Mouse (Mus musculus) intestine, embryonic 14.5 days (tissue): ENCODE results near the gene Meis1. TPM values are rescaled to one million over a fixed set of nuclear protein-coding genes. Genes with fewer than 3 reads are reported as not detected.

Experiments used
- ATAC-seq: fragments of 200-750 bp; cut with Nextera tagmentation; replicated peaks from 2 replicates; pipeline ENCODE4 v1.8.0; 2017; ENCODE audit warnings: low read depth, moderate number of reproducible peaks, moderate TSS enrichment, moderate library complexity; ENCODE audit not compliant: low FRiP score, low TSS enrichment
- DNase-seq: peaks from one replicate; pipeline ENCODE4 v3.0.0-alpha.2; 2018; ENCODE audit warnings: low spot score
- H3K27ac ChIP-seq: fragments of 300-500 bp; sonication (generic); 2 replicates; pipeline ENCODE4 v1.5.1; 2014; ENCODE audit warnings: low read depth, mild to moderate bottlenecking, control low read depth
- H3K27me3 ChIP-seq: fragments of 300-500 bp; sonication (generic); replicated peaks from 2 replicates; pipeline ENCODE4 v1.6.1; 2014; ENCODE audit warnings: low read length, control low read depth; ENCODE audit not compliant: control insufficient read depth, insufficient read depth
- H3K36me3 ChIP-seq: fragments of 300-500 bp; sonication (generic); 2 replicates; pipeline ENCODE4 v1.6.1; 2014; ENCODE audit warnings: low read length, control low read depth; ENCODE audit not compliant: control insufficient read depth, insufficient read depth
- H3K4me1 ChIP-seq: fragments of 300-500 bp; sonication (generic); replicated peaks from 2 replicates; pipeline ENCODE4 v1.6.1; 2014; ENCODE audit warnings: low read length, control low read depth, mixed read lengths; ENCODE audit not compliant: control insufficient read depth, insufficient read depth
- H3K4me2 ChIP-seq: fragments of 300-500 bp; sonication (generic); 2 replicates; pipeline ENCODE4 v1.6.1; 2014; ENCODE audit warnings: low read length
- H3K4me3 ChIP-seq: fragments of 300-500 bp; sonication (generic); 2 replicates; pipeline ENCODE4 v1.5.1; 2014; ENCODE audit warnings: low read depth, low read length, control low read depth, mixed read lengths
- H3K9ac ChIP-seq: fragments of 300-500 bp; sonication (generic); 2 replicates; pipeline ENCODE4 v1.6.1; 2014; ENCODE audit warnings: mild to moderate bottlenecking, low read length
- H3K9me3 ChIP-seq: fragments of 300-500 bp; sonication (generic); 2 replicates; pipeline ENCODE4 v1.6.1; 2016; ENCODE audit warnings: low read length, control low read depth; ENCODE audit not compliant: control insufficient read depth
- WGBS: fragments of 180-500 bp; shearing (Covaris S2); extraction: QIAGEN DNeasy Blood & Tissue Kit; methylation state at CpG from one replicate; pipeline ENCODE4 v1.1.7; 2014; 5-methylcytosine and 5-hydroxymethylcytosine counted together
- polyA plus RNA-seq: library from polyadenylated mRNA; unstranded; fragments of >200 nt; fragmentation: Nextera tagmentation; extraction: Ambion mirVana; gene quantifications from 2 replicates; pipeline ENCODE4 v1.2.1, GENCODE M21; 2014

The Meis1 gene
- polyA plus RNA-seq, 1 experiment from 2014 or later = 133 TPM

GRCm38 (mm10) chr11:19012001-19012400 is 6.8 kb downstream of the Meis1 start:
- ATAC-seq = no peak
- no peaks in the 10 kb centered on the region for H3K9me3 ChIP-seq
- 25% methylated on average over 2 of the region's 2 CpGs for WGBS
- H3K4me2 ChIP-seq = peak overlapping the region; percentile 88
- peaks cover 81% of the 10 kb centered on the region for H3K36me3 ChIP-seq
- H3K4me3 ChIP-seq = peak overlapping the region; percentile 95
- H3K27ac ChIP-seq = peak overlapping the region; percentile 100
- no peaks in the 10 kb centered on the region for H3K27me3 ChIP-seq
- peak; percentile 66 for DNase-seq
- H3K4me1 ChIP-seq = peaks cover 25% of the 10 kb centered on the region
- H3K9ac ChIP-seq = peak overlapping the region; percentile 100

- H3K4me1 ChIP-seq = peaks cover 32% of the 10 kb centered on the region
- H3K9ac ChIP-seq = peak overlapping the region; percentile 100
- ATAC-seq (no peak), DNase-seq (peak; percentile 53)
- H3K27me3 ChIP-seq = no peaks in the 10 kb centered on the region
- H3K36me3 ChIP-seq = peaks cover 83% of the 10 kb centered on the region
- peak overlapping the region; percentile 95 for H3K4me3 ChIP-seq
- WGBS = 28% methylated on average over 9 of the region's 9 CpGs
- H3K4me2 ChIP-seq = peak overlapping the region; percentile 88
- peak overlapping the region; percentile 100 for H3K27ac ChIP-seq
- H3K9me3 ChIP-seq = no peaks in the 10 kb centered on the region
Observed at GRCm38 (mm10) chr11:19011108-19011805, 7.5 kb downstream of the Meis1 start.

DNA sequence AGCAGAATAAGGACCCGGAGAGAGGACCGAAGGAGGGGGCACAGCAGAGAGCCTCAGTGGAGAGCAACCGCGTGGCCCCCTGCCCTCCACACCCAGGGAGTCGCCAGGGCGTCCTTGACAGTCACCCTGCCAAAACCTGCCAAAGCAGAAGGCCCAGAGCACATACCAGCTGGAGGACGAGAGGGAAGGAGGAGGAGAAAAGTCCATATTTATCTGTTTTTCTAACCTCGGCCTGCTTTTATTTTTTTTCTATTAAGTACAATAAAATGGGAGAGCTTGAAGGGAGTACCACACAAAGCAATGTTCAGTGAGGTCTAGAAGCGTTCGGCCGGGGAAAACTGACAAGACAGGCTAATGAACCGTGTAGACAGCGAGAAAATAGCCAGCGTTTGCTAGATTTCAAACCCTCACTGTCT is 8.4 kb downstream of the Meis1 start:
- peak overlapping the region; percentile 88 for H3K4me2 ChIP-seq
- no peaks in the 10 kb centered on the region for H3K27me3 ChIP-seq
- H3K9ac ChIP-seq = peak overlapping the region; percentile 100
- H3K36me3 ChIP-seq = peaks cover 75% of the 10 kb centered on the region
- H3K27ac ChIP-seq = peak overlapping the region; percentile 100
- ATAC-seq (no peak), DNase-seq (no peak)
- peaks cover 40% of the 10 kb centered on the region for H3K4me1 ChIP-seq
- WGBS = 19% methylated on average over 14 of the region's 14 CpGs
- H3K9me3 ChIP-seq = no peaks in the 10 kb centered on the region
- H3K4me3 ChIP-seq = peak overlapping the region; percentile 95

GRCm38 (mm10) chr11:19009536-19010395 is 9.0 kb downstream of the Meis1 start:
- H3K4me3 ChIP-seq = peak overlapping the region; percentile 95

DNA sequence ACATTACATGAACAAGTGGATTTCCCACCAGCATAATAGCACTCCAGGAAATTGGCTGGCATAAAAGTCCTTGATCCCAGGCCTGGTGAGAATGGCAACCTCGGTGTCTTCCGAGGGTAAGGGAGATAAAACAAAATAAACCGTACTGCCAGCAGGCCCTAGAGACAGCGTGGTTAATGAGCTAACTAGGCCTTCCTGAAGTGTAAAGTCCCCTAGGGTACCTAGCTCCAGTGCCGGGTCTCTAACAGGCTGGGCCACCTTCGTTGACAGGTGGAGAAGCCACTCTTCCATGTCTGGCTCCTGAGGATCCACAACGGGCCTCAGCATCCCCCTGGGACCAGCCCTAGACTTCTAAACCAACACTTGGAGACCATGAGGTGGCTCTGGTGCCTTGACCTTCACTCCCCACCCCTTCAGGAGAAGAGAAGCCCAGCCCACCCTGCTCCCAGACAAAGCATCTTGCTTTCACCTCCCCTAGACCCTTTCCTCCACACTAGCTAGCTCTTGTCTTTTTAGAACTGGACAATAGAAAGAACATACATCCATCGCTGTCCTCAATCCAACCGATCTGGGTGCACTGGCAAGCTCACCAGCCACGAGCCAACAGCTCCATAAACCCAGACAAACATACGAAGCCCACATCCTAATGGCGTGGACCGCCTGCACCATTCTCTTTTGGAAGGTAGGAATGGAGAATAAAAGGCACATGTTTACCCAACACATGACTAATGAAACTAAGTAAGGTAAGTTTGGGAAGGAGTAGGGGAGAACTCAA is 10.0 kb downstream of the Meis1 start:
- 32% methylated on average over 13 of the region's 13 CpGs for WGBS
- peaks cover 77% of the 10 kb centered on the region for H3K36me3 ChIP-seq
- H3K27ac ChIP-seq = peak overlapping the region; percentile 100
- peak overlapping the region; percentile 95 for H3K4me3 ChIP-seq
- ATAC-seq (no peak), DNase-seq (peak; percentile 71)
- H3K9me3 ChIP-seq = no peaks in the 10 kb centered on the region
- H3K4me2 ChIP-seq = peak overlapping the region; percentile 88
- H3K4me1 ChIP-seq = peaks cover 40% of the 10 kb centered on the region
- H3K9ac ChIP-seq = peak overlapping the region; percentile 100
- H3K27me3 ChIP-seq = no peaks in the 10 kb centered on the region

More at GRCm38 (mm10) chr11:19009536-19010395, 9.0 kb downstream of the Meis1 start:
- peaks cover 77% of the 10 kb centered on the region for H3K36me3 ChIP-seq
- H3K9ac ChIP-seq = peak overlapping the region; percentile 100
- H3K9me3 ChIP-seq = no peaks in the 10 kb centered on the region
- peak overlapping the region; percentile 100 for H3K27ac ChIP-seq
- peak overlapping the region; percentile 88 for H3K4me2 ChIP-seq
- 22% methylated on average over 17 of the region's 17 CpGs for WGBS
- no peaks in the 10 kb centered on the region for H3K27me3 ChIP-seq
- DNase-seq (peak; percentile 73), ATAC-seq (no peak)
- peaks cover 40% of the 10 kb centered on the region for H3K4me1 ChIP-seq

- 23% methylated on average over 45 of the region's 45 CpGs for WGBS
- no peak for ATAC-seq
Observed at GRCm38 (mm10) chr11:19007541-19008424, 11.0 kb downstream of the Meis1 start.

DNA sequence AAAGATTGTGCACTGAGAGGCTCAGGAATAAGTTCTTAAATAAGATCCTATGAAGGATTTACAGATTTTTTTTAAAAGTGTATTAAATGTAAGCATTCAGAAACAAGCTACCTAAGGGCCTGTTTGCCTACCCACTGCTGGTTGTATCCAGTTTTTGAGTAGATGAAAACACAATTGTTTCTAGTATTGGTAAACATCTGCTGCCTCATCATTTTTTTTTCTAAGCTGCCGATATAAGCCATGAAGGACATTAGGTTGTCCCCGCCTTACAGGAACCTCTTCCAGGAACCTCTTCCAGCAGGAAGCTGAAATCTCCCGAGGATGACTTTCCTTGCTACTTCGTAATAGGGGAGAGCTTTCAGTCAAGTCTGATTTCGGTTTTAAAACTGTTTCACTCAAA is 11.7 kb downstream of the Meis1 start:
- 40% methylated on average over 5 of the region's 5 CpGs for WGBS
- H3K4me2 ChIP-seq = peak overlapping the region; percentile 88

More at GRCm38 (mm10) chr11:19007541-19008424, 11.0 kb downstream of the Meis1 start:
- Histone ChIP-seq H3K4me3 (peak overlapping the region; percentile 95), H3K27me3 (no peaks in the 10 kb centered on the region), H3K27ac (peak overlapping the region; percentile 100), H3K4me1 (peaks cover 38% of the 10 kb centered on the region), H3K9me3 (no peaks in the 10 kb centered on the region), H3K4me2 (peak overlapping the region; percentile 88), H3K9ac (peak overlapping the region; percentile 100), H3K36me3 (peaks cover 70% of the 10 kb centered on the region)
- peak; percentile 72 for DNase-seq

More for the DNA sequence above, 11.7 kb downstream of the Meis1 start:
- peak overlapping the region; percentile 100 for H3K9ac ChIP-seq
- peak overlapping the region; percentile 100 for H3K27ac ChIP-seq
- H3K9me3 ChIP-seq = no peaks in the 10 kb centered on the region
- no peaks in the 10 kb centered on the region for H3K27me3 ChIP-seq
- H3K36me3 ChIP-seq = peaks cover 71% of the 10 kb centered on the region
- peaks cover 33% of the 10 kb centered on the region for H3K4me1 ChIP-seq
- peak overlapping the region; percentile 95 for H3K4me3 ChIP-seq
- DNase-seq = no peak
- no peak for ATAC-seq
